Comparison of ENCODE assay signal across 9 mouse cellular contexts in genomic region chr10:84909021-84909801, GRCm38 (mm10). TPM values are rescaled to one million over a fixed set of nuclear protein-coding genes. Genes with fewer than 3 reads are reported as not detected.
DNase-seq lines count a peak whose midpoint lies in the region; ATAC-seq and TF ChIP-seq lines count a peak whose summit lies in the region.
"Had no signal": no experiment of that assay in that cellular context is flagged by ENCODE, and none has a peak within 500 bp of the region (broad histone marks: within the 10 kb centered on the region; RNA-seq: fewer than 3 reads in every experiment).

No protein-coding gene starts in this region.

- TF ChIP-seq CTCF in midbrain, postnatal 0 days (IDR thresholded peaks at IDR 0.05), result no peak

- H3K27me3 ChIP-seq in embryonic facial prominence, embryonic 14.5 days (replicated peaks; ENCODE audit: control insufficient read depth, insufficient read depth, low read length), result no peaks in the 10 kb centered on the region
- no peaks in the 10 kb centered on the region for H3K27me3 ChIP-seq in midbrain, postnatal 0 days (ENCODE audit: insufficient read depth, low read length)
- H3K27me3 ChIP-seq in intestine, embryonic 16.5 days (replicated peaks; ENCODE audit: control insufficient read depth, insufficient read depth, low read length), result no peaks in the 10 kb centered on the region
- H3K27me3 ChIP-seq: limb, embryonic 13.5 days; neural tube, embryonic 13.5 days had no signal

- no peak overlapping the region for H3K4me3 ChIP-seq in embryonic facial prominence, embryonic 14.5 days (ENCODE audit: low read depth, low read length)
- no peak overlapping the region for H3K4me3 ChIP-seq in midbrain, postnatal 0 days (ENCODE audit: low read depth, low read length)
- H3K4me3 ChIP-seq in intestine, embryonic 16.5 days (ENCODE audit: low read length), result no peak overlapping the region
- H3K4me3 ChIP-seq: limb, embryonic 13.5 days; neural tube, embryonic 13.5 days had no signal

- ATAC-seq in embryonic facial prominence, embryonic 14.5 days (ENCODE audit: low read depth), result 0 out of 2 replicates have a peak, but pooled peaks have one; percentile 22
- 0 out of 2 replicates have a peak, but pooled peaks have one; percentile 41 for ATAC-seq in midbrain, postnatal 0 days (ENCODE audit: low FRiP score)
- no peak for ATAC-seq in intestine, embryonic 16.5 days

- H3K36me3 ChIP-seq in embryonic facial prominence, embryonic 14.5 days (ENCODE audit: control insufficient read depth, insufficient read depth, low read length), result no peaks in the 10 kb centered on the region
- H3K36me3 ChIP-seq in midbrain, postnatal 0 days (ENCODE audit: insufficient read depth, low read length), result no peaks in the 10 kb centered on the region
- H3K36me3 ChIP-seq in intestine, embryonic 16.5 days (ENCODE audit: control insufficient read depth, insufficient read depth, low read length), result no peaks in the 10 kb centered on the region
- H3K36me3 ChIP-seq: limb, embryonic 13.5 days; neural tube, embryonic 13.5 days had no signal

- no peak overlapping the region for H3K27ac ChIP-seq in embryonic facial prominence, embryonic 14.5 days (replicated peaks; ENCODE audit: low read depth, low read length)
- no peak overlapping the region for H3K27ac ChIP-seq in midbrain, postnatal 0 days (ENCODE audit: low read depth, low read length)
- H3K27ac ChIP-seq in intestine, embryonic 16.5 days (ENCODE audit: low read length), result no peak overlapping the region
- H3K27ac ChIP-seq: limb, embryonic 13.5 days; neural tube, embryonic 13.5 days had no signal

- DNase-seq in layer of hippocampus, adult 9-11 months, result peak; percentile 29
- DNase-seq in layer of hippocampus, adult 9-10 months (ENCODE audit: low spot score), result no peak
- DNase-seq in adrenal gland, adult 8-10 months, result peak; percentile 40
- DNase-seq in embryonic facial prominence, embryonic 14.5 days (ENCODE audit: low spot score), result no peak
- DNase-seq in midbrain, postnatal 0 days (ENCODE audit: low spot score), result peak; percentile 67
- DNase-seq in B cell, adult 2 months, result no peak

- peaks cover 4% of the 10 kb centered on the region for H3K4me1 ChIP-seq in embryonic facial prominence, embryonic 14.5 days (ENCODE audit: control insufficient read depth, insufficient read depth, low read length)
- no peaks in the 10 kb centered on the region for H3K4me1 ChIP-seq in midbrain, postnatal 0 days (ENCODE audit: insufficient read depth, low read length)
- H3K4me1 ChIP-seq in intestine, embryonic 16.5 days (ENCODE audit: control insufficient read depth, insufficient read depth, low read length), result no peaks in the 10 kb centered on the region
- H3K4me1 ChIP-seq: limb, embryonic 13.5 days had no signal

- WGBS in embryonic facial prominence, embryonic 14.5 days, result 60% methylated on average over 17 of the region's 17 CpGs
- 42% methylated on average over 17 of the region's 17 CpGs for WGBS in midbrain, postnatal 0 days
- 79% methylated on average over 17 of the region's 17 CpGs for whole genome bisulfite sequencing in intestine, embryonic 16.5 days

- H3K4me2 ChIP-seq in embryonic facial prominence, embryonic 14.5 days (ENCODE audit: low read depth, low read length), result peak overlapping the region; percentile 37; the same call in 1 of the 2 replicates
- no peak overlapping the region for H3K4me2 ChIP-seq in midbrain, postnatal 0 days (ENCODE audit: low read depth, low read length, poor library complexity, severe bottlenecking)
- no peak overlapping the region for H3K4me2 ChIP-seq in intestine, embryonic 16.5 days (ENCODE audit: low read depth, low read length)
- H3K4me2 ChIP-seq: limb, embryonic 13.5 days; neural tube, embryonic 13.5 days had no signal

- no peaks in the 10 kb centered on the region for H3K9me3 ChIP-seq in embryonic facial prominence, embryonic 14.5 days (ENCODE audit: control insufficient read depth, low read length)
- no peaks in the 10 kb centered on the region for H3K9me3 ChIP-seq in midbrain, postnatal 0 days (ENCODE audit: low read length)
- H3K9me3 ChIP-seq in intestine, embryonic 16.5 days (ENCODE audit: control insufficient read depth, low read length), result no peaks in the 10 kb centered on the region
- H3K9me3 ChIP-seq: limb, embryonic 13.5 days; neural tube, embryonic 13.5 days had no signal

- H3K9ac ChIP-seq in embryonic facial prominence, embryonic 14.5 days (ENCODE audit: low read depth, low read length), result peak overlapping the region; percentile 14; the same call in 1 of the 2 replicates
- no peak overlapping the region for H3K9ac ChIP-seq in midbrain, postnatal 0 days (replicated peaks; ENCODE audit: low read length, poor library complexity, severe bottlenecking)
- no peak overlapping the region for H3K9ac ChIP-seq in intestine, embryonic 16.5 days (ENCODE audit: low read depth, low read length)
- H3K9ac ChIP-seq: limb, embryonic 13.5 days; neural tube, embryonic 13.5 days had no signal

RNA-seq across cellular contexts. Expression of gene Ric8b, which starts 8.2 kb away (rescaled TPM):
- 10 to 100 TPM; 28.9 to 43.8 (median 33.8) TPM for total RNA-seq in adrenal gland, adult 8-10 months (2022)
- polyA plus RNA-seq in embryonic facial prominence, embryonic 14.5 days (2014; fragmentation: Nextera tagmentation; extraction: Ambion mirVana), result 17.7 and 20.7 TPM in 2 replicates
- total RNA-seq in midbrain, postnatal 0 days (2014; rRNA removed), result 48.4 and 61.2 TPM in 2 replicates
- polyA plus RNA-seq in midbrain, postnatal 0 days (2015; fragmentation: Nextera tagmentation; extraction: Ambion mirVana), result 34.5 and 34.8 TPM in 2 replicates
- 14.1 and 15.5 TPM in 2 replicates for polyA plus RNA-seq in intestine, embryonic 16.5 days (2015; fragmentation: Nextera tagmentation; extraction: Ambion mirVana)

Comparison
In these comparisons a context has a peak if more than half of its experiments do, and no peak if none do; other contexts are left out.
1. DNase-seq: peak in layer of hippocampus, adult 9-11 months (single experiment), adrenal gland, adult 8-10 months (single experiment) and midbrain, postnatal 0 days (single experiment); none in layer of hippocampus, adult 9-10 months (single experiment), embryonic facial prominence, embryonic 14.5 days (single experiment) and B cell, adult 2 months (0 of 2).